Mouse (Mus musculus): ENCODE measurements around the gene Fam170b. TPM values are rescaled to one million over a fixed set of nuclear protein-coding genes. Genes with fewer than 3 reads are reported as not detected.

Fam170b gene
- polyA plus RNA-seq, 1 experiment from 2014 or later: not detected

DNA sequence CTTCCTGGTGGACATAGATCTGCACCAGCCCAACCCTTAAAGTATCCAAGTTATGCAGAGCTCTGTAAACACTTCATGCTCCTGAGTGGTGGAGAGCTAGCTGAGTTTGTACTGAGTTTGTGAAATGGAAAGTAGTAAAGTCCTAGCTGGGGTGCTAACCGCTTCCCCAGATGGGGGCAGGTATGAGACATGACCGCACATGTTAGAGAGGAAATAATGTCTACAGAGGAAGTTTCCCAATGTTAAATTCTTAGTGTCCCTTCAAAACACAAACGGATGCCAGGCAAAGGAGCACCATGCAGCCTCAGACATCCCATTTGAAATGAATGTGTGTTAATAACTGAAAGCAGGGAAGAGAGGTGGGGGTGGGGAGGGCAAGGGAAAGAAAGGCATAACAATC is 9.9 kb upstream of the Fam170b start:
- Histone ChIP-seq H3K4me3 (ENCODE audit: low read depth, low read length) (no peak overlapping the region), H3K9me3 (ENCODE audit: control insufficient read depth, low read length) (no peaks in the 10 kb centered on the region), H3K27ac (ENCODE audit: low read depth, low read length) (no peak overlapping the region), H3K4me1 (replicated peaks; ENCODE audit: control insufficient read depth, insufficient read depth, low read length) (0 out of 2 replicates have a peak, but pooled peaks cover 2% of the 10 kb centered on the region), H3K4me2 (ENCODE audit: low read depth, low read length, severe bottlenecking) (no peak overlapping the region), H3K9ac (ENCODE audit: low read length) (no peak overlapping the region), H3K27me3 (ENCODE audit: control insufficient read depth, insufficient read depth, low read length) (no peaks in the 10 kb centered on the region), H3K36me3 (ENCODE audit: control insufficient read depth, insufficient read depth, low read length) (no peaks in the 10 kb centered on the region)
- DNase-seq (ENCODE audit: low spot score): no peak
- 93% methylated on average over 3 of the region's 3 CpGs for WGBS
- ATAC-seq (replicated peaks; ENCODE audit: low FRiP score): no peak

DNA sequence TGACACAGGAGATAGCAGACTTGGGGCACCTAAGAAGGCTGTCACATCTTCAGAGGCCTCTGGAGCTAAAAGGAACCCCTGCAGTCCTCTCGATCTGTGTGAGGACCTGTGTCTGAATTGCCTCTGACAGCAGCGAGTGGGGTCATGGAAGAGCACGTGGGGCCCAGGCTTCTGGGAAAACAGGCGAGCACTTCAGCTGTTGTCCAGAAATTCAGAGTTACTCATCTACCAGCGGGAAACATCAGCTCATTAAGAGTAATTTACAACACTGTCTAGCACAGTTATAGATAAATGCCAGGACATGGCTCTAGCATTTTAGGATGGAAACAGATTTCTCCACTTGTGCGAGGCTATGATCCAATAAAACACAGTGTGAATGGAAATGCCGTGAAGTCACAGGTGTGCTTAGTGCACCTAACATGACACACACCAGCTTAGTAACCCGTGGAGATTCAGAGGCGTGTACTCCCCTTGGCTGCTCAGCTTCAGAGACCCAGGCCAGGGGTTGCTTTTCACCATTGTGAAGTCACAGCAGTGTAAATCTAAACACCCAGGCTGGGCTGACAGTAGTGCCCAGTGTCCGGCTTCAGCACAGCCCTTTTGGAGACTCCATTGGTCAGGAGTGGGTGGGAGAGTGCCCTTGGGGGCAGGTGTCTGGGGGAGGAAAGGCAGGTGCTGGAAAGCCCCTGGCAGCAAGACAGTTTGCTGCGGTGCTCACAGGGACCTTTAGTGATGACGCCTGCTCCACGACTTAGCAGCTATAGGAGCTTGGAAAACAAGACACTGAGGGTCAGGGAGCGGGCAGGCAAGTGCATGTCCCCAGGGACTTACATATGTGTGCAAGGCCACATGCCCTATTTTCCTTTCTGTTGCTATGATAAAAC is 9.3 kb upstream of the Fam170b start:
- H3K4me2 ChIP-seq (ENCODE audit: low read depth, low read length, severe bottlenecking): no peak overlapping the region
- ATAC-seq (replicated peaks; ENCODE audit: low FRiP score) (no peak), DNase-seq (ENCODE audit: low spot score) (peak; percentile 40)
- H3K36me3 ChIP-seq (ENCODE audit: control insufficient read depth, insufficient read depth, low read length): no peaks in the 10 kb centered on the region
- H3K9ac ChIP-seq (ENCODE audit: low read length): no peak overlapping the region
- H3K4me1 ChIP-seq (replicated peaks; ENCODE audit: control insufficient read depth, insufficient read depth, low read length): 0 out of 2 replicates have a peak, but pooled peaks cover 2% of the 10 kb centered on the region
- 68% methylated on average over 14 of the region's 14 CpGs for WGBS
- H3K27ac ChIP-seq (ENCODE audit: low read depth, low read length): no peak overlapping the region
- no peaks in the 10 kb centered on the region for H3K27me3 ChIP-seq (ENCODE audit: control insufficient read depth, insufficient read depth, low read length)
- no peaks in the 10 kb centered on the region for H3K9me3 ChIP-seq (ENCODE audit: control insufficient read depth, low read length)
- no peak overlapping the region for H3K4me3 ChIP-seq (ENCODE audit: low read depth, low read length)

DNA sequence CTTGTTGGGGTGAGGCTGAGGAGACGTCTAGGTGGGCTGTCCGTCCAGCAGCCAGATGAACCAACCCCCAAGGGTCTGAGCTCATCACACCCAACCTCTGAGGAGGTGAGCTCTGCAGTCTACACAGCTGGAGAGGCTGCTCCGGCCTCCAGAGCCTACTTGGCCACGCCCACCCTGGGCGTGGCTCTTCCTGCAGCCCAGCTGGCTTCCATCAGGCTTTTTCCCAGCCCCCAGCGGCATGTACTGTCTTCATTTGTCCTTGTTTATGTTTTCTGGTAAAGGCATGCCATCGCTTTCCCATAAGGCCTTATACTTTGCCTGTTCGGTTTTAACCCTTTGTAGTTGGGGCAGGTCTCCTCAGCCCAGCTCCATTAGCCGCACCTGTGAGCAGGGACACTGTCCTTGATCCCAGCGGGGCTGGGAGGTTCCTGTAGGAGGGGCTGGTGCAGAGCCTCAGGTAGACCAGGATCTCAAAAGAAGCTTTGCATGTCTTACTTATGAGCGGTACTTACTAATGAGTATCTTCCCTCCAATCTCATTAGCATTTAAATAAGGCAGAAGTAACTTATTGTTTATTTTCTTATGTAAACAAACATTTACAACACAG is 8.2 kb upstream of the Fam170b start:
- 8% methylated on average over 11 of the region's 11 CpGs for WGBS
- DNase-seq (ENCODE audit: low spot score) (peak; percentile 59), ATAC-seq (replicated peaks; ENCODE audit: low FRiP score) (peak; percentile 24; the same call in 1 of the 2 replicates)
- no peak overlapping the region for H3K9ac ChIP-seq (ENCODE audit: low read length)
- H3K4me3 ChIP-seq (ENCODE audit: low read depth, low read length): no peak overlapping the region
- 0 out of 2 replicates have a peak, but pooled peaks cover 2% of the 10 kb centered on the region for H3K4me1 ChIP-seq (replicated peaks; ENCODE audit: control insufficient read depth, insufficient read depth, low read length)
- no peaks in the 10 kb centered on the region for H3K27me3 ChIP-seq (ENCODE audit: control insufficient read depth, insufficient read depth, low read length)
- no peaks in the 10 kb centered on the region for H3K36me3 ChIP-seq (ENCODE audit: control insufficient read depth, insufficient read depth, low read length)
- no peaks in the 10 kb centered on the region for H3K9me3 ChIP-seq (ENCODE audit: control insufficient read depth, low read length)
- no peak overlapping the region for H3K27ac ChIP-seq (ENCODE audit: low read depth, low read length)
- H3K4me2 ChIP-seq (ENCODE audit: low read depth, low read length, severe bottlenecking): no peak overlapping the region

DNA sequence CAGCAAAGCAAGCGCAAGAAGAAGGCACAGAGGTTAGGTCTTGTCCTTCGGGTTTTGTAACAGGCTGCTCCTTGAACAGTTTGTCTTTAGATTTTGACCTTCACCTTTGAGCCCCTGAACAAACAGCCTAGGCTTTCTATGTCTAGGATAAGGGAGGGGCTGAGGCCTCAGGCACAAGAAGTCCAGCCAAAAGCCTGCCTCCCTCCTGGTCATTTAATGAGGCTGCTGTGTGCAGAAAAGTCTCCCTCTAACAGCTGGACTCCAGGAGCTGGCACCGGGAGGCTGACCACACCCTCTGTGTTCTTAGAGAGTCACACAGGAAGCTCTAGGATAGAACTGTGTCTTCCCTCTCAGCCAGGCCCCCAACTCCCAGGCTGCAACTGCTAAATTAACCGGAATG is 6.6 kb upstream of the Fam170b start:
- H3K27ac ChIP-seq (ENCODE audit: low read depth, low read length): no peak overlapping the region
- DNase-seq (ENCODE audit: low spot score): no peak
- H3K9me3 ChIP-seq (ENCODE audit: control insufficient read depth, low read length): no peaks in the 10 kb centered on the region
- H3K4me2 ChIP-seq (ENCODE audit: low read depth, low read length, severe bottlenecking): no peak overlapping the region
- no peaks in the 10 kb centered on the region for H3K27me3 ChIP-seq (ENCODE audit: control insufficient read depth, insufficient read depth, low read length)
- H3K9ac ChIP-seq (ENCODE audit: low read length): no peak overlapping the region
- no peaks in the 10 kb centered on the region for H3K36me3 ChIP-seq (ENCODE audit: control insufficient read depth, insufficient read depth, low read length)
- no peak overlapping the region for H3K4me3 ChIP-seq (ENCODE audit: low read depth, low read length)
- 65% methylated on average over 4 of the region's 4 CpGs for WGBS
- H3K4me1 ChIP-seq (replicated peaks; ENCODE audit: control insufficient read depth, insufficient read depth, low read length): 0 out of 2 replicates have a peak, but pooled peaks cover 2% of the 10 kb centered on the region
- no peak for ATAC-seq (replicated peaks; ENCODE audit: low FRiP score)

DNA sequence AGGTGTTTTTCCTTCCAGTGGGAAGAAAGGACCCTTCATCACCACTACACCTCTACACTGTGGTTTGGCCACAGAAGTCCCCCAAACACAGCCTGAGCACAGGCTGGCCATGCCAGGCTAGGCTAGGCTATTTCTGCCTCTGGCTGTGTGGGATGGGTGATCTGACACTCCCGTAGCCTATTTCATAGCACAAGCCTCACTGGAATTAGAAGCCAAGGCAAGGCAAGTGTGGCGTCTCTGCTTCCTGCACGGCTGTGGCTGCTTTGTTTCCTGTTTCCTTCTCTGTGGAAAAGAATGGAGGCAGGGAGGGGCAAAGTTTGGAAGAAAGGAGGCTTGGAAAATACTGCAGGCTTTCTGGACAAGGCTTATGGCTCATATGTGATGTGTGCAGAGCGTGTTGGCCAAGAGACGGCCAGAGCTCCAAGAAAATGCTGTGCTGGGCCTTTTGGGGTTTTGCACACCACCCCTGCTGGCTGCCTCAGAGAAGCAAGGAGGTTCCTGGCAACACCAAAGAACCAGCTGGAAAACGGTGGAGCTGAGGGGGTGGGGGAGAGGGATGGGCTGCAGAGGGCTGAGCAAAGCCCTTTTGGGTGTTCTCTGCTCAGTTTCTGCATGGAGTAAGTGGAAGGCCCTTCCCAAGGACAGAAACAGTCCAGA is 5.6 kb upstream of the Fam170b start:
- H3K4me3 ChIP-seq (ENCODE audit: low read depth, low read length): no peak overlapping the region
- H3K9me3 ChIP-seq (ENCODE audit: control insufficient read depth, low read length): no peaks in the 10 kb centered on the region
- DNase-seq (ENCODE audit: low spot score) (peak; percentile 46), ATAC-seq (replicated peaks; ENCODE audit: low FRiP score) (no peak)
- WGBS: 62% methylated on average over 6 of the region's 6 CpGs
- H3K27me3 ChIP-seq (ENCODE audit: control insufficient read depth, insufficient read depth, low read length): no peaks in the 10 kb centered on the region
- H3K9ac ChIP-seq (ENCODE audit: low read length): no peak overlapping the region
- no peaks in the 10 kb centered on the region for H3K36me3 ChIP-seq (ENCODE audit: control insufficient read depth, insufficient read depth, low read length)
- H3K27ac ChIP-seq (ENCODE audit: low read depth, low read length): no peak overlapping the region
- H3K4me1 ChIP-seq (replicated peaks; ENCODE audit: control insufficient read depth, insufficient read depth, low read length): 0 out of 2 replicates have a peak, but pooled peaks cover 2% of the 10 kb centered on the region
- H3K4me2 ChIP-seq (ENCODE audit: low read depth, low read length, severe bottlenecking): no peak overlapping the region

DNA sequence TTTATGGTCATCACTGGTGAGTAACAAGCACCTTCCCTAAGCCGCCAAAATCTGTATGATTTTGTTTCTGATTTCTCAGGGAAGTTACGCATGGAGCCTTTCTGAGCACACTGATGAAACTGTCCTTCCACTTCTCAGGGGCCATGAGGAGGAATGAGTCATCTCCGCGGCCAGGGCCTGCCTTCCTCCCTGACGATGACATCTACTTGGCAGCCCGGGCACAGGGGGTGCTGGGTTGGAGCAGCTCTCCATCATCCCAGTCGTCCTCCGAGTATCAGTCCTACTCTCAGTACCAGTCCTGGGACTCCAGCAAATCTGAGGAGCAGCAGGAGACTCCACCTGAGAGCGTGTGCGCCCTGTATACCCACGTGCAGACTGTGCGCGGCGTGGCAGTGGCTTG is 1.4 kb downstream of the Fam170b start:
- 91% methylated on average over 14 of the region's 14 CpGs for WGBS
- Histone ChIP-seq H3K4me1 (replicated peaks; ENCODE audit: control insufficient read depth, insufficient read depth, low read length) (no peaks in the 10 kb centered on the region), H3K4me2 (ENCODE audit: low read depth, low read length, severe bottlenecking) (no peak overlapping the region), H3K9me3 (ENCODE audit: control insufficient read depth, low read length) (no peaks in the 10 kb centered on the region), H3K27ac (ENCODE audit: low read depth, low read length) (no peak overlapping the region), H3K9ac (ENCODE audit: low read length) (no peak overlapping the region), H3K27me3 (ENCODE audit: control insufficient read depth, insufficient read depth, low read length) (no peaks in the 10 kb centered on the region), H3K4me3 (ENCODE audit: low read depth, low read length) (no peak overlapping the region), H3K36me3 (ENCODE audit: control insufficient read depth, insufficient read depth, low read length) (no peaks in the 10 kb centered on the region)
- DNase-seq (ENCODE audit: low spot score) (no peak), ATAC-seq (replicated peaks; ENCODE audit: low FRiP score) (no peak)

DNA sequence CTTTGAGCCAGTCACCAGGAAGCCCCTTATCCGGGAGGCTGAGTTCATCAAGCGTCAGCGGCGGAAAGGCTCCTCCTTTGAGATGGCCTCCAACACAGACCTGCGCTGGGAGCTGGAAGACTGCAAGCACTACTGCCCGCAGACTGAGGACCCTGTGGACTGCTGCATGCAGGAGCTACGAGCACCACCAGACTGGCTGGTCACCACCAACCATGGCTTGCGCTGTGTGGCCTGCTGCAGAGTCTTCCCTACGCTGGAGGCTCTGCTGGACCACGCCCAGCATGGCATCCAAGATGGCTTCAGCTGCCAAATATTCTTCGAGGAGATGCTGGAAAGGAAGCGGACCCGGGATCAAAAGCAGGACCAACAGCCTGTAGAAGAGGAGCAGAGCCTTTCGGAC is 1.8 kb downstream of the Fam170b start:
- H3K36me3 ChIP-seq (ENCODE audit: control insufficient read depth, insufficient read depth, low read length): no peaks in the 10 kb centered on the region
- DNase-seq (ENCODE audit: low spot score): peak; percentile 37
- H3K27me3 ChIP-seq (ENCODE audit: control insufficient read depth, insufficient read depth, low read length): no peaks in the 10 kb centered on the region
- H3K4me1 ChIP-seq (replicated peaks; ENCODE audit: control insufficient read depth, insufficient read depth, low read length): no peaks in the 10 kb centered on the region
- ATAC-seq (replicated peaks; ENCODE audit: low FRiP score): no peak
- no peak overlapping the region for H3K4me3 ChIP-seq (ENCODE audit: low read depth, low read length)
- H3K27ac ChIP-seq (ENCODE audit: low read depth, low read length): no peak overlapping the region
- no peak overlapping the region for H3K9ac ChIP-seq (ENCODE audit: low read length)
- 94% methylated on average over 14 of the region's 14 CpGs for WGBS
- H3K4me2 ChIP-seq (ENCODE audit: low read depth, low read length, severe bottlenecking): no peak overlapping the region
- no peaks in the 10 kb centered on the region for H3K9me3 ChIP-seq (ENCODE audit: control insufficient read depth, low read length)

DNA sequence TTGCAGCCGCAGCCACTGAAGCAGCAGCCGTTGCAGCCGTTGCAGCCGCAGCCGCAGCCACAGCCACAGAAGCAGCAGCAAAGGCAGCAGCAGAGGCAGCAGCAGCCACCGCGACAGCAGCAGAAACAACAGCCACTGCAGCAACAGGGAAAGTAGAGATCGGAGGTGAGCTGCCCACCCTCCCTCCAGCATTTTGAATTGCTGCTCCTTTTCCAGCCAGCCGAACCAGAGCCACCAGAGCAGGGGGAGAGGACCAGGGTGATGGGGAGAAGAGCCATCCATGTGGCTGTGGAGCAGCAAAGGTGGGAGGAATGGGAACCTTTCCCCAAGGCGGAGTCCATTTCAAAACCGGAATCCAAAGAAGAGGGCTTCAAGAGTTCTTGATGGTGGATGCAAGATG is 2.4 kb downstream of the Fam170b start:
- Histone ChIP-seq H3K27ac (ENCODE audit: low read depth, low read length) (no peak overlapping the region), H3K4me3 (ENCODE audit: low read depth, low read length) (no peak overlapping the region), H3K9ac (ENCODE audit: low read length) (no peak overlapping the region), H3K4me2 (ENCODE audit: low read depth, low read length, severe bottlenecking) (no peak overlapping the region), H3K27me3 (ENCODE audit: control insufficient read depth, insufficient read depth, low read length) (no peaks in the 10 kb centered on the region), H3K9me3 (ENCODE audit: control insufficient read depth, low read length) (no peaks in the 10 kb centered on the region), H3K4me1 (replicated peaks; ENCODE audit: control insufficient read depth, insufficient read depth, low read length) (no peaks in the 10 kb centered on the region), H3K36me3 (ENCODE audit: control insufficient read depth, insufficient read depth, low read length) (no peaks in the 10 kb centered on the region)
- ATAC-seq (replicated peaks; ENCODE audit: low FRiP score): no peak
- no peak for DNase-seq (ENCODE audit: low spot score)
- 95% methylated on average over 11 of the region's 11 CpGs for WGBS

All from forebrain, embryonic 11.5 days (tissue).